Mouse (Mus musculus) colon, adult 2 months (tissue): ENCODE data around the gene Mbtd1. TPM values are rescaled to one million over a fixed set of nuclear protein-coding genes. Genes with fewer than 3 reads are reported as not detected.

Source experiments
- polyA plus RNA-seq: library from polyadenylated mRNA; depleted of rRNA; stranded (reverse); fragments of >200 nt; gene quantifications from 2 replicates; pipeline ENCODE4 v1.2.3, GENCODE M21; 2012; rRNA removed

The Mbtd1 gene
- polyA plus RNA-seq, result 1.9 and 3.2 TPM in 2 replicates

DNA sequence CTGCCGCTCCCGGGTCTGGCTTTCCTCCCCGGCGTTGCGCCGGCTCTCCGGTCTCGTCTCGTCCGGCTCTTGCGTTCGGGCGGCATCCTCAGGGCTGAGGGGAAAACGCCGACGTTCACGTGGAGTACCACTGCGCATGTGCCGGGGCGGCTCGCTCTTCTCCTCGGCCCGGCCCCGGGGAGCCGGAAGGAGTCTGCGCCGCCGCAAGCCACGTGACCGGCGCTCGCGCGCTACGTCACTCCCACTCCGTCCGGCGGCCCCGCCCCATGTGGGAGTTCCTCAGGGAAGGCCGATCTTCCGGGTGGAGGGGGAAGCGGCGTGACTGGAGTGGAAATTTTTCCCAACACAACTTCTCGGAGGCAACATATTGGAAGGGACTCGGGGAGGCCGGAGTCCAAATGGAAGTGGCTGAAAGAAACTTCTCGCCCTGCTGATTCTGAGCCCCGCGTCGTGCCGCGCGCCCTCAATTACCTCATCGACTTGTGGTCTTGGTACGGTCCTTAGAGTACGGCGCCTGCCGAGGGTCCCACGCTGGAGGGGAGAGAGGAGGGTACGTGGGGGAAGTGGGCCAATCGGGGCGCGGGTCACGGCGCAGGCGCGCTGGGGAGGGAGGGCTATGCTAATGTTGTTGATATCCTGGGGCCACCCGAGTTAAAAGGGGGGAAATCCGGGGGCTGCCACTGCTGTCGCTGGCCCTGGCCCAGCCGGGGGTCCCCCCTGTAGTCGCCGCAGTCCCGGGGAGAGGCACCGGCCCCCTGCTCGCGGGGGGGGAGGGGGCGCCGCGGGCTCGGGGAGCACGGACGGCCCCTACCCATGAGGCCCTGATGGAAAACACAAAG is at the start of gene Mbtd1, which contains the start of gene Utp18:
TSS of gene Mbtd1 (plus strand) at position 281 of the 839 bp plus-strand sequence.
TSS of gene Utp18 (minus strand) at position 195 of the 839 bp plus-strand sequence.

DNA sequence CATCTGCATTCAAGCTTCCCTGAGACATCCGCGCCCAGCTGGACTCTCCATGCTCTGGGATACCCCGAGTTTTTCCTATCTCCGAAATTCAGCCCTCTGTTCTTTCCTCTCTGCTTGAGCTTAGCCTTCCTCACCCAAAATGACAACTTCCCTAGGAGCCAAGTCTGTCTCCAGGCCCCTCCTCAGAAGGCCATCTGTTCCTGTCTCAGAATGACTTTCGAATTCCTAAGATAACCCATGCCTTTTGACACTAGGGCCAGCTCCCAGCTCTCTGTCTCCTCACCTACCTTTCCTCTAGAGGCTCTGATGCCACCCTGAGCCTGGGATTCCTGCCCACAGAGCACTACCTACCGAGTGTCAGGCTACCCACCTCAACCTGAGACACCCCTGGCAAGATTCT is 70.5 kb downstream of the Mbtd1 start, which contains the start of gene Nme2:
TSS of gene Nme2 (minus strand) at position 101 of the 400 bp plus-strand sequence.

DNA sequence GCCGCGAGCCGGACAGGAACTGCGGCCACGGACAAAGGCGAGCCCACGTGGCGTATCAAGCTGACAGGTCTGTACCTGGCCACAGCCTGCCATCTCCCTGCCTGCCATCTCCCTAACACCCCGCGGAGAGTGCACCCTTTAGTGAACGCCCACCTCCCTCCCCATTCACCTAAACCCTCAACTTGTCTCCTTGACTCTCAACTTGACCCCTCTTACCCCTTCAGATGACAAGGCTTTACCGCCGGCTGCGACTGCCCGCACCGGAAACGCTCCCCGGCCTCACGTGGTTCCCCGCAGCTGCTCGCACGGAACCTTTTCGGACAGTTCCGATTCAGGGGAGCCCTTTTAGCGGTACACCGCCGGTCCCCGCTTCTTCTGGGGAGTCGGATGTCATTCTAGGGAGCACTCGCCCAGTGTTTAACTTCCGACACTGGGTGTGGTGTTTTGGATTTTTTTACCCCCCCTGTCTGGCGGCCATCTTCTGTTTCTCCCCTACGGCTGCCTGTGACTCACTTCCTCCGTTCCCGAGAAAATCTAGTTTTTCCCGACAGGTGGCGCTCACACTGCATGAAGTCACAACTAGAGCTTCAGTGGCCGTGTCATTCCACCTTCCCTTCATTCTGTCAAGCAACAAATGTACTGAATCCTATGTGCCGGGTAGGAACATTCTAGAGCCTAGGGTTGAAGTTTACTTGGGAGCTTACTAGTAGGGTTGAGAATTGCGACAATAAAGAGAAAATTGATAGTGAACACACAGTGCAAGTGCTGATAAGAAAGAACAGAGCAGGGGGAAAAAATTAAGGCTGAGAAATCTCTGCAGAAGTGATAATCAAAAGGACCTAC is 82.6 kb downstream of the Mbtd1 start, which contains the start of the genes Gm20390 and Nme1:
TSS of gene Gm20390 (minus strand) at position 289 of the 843 bp plus-strand sequence.
TSS of gene Nme1 (minus strand) at position 517 of the 843 bp plus-strand sequence.

DNA sequence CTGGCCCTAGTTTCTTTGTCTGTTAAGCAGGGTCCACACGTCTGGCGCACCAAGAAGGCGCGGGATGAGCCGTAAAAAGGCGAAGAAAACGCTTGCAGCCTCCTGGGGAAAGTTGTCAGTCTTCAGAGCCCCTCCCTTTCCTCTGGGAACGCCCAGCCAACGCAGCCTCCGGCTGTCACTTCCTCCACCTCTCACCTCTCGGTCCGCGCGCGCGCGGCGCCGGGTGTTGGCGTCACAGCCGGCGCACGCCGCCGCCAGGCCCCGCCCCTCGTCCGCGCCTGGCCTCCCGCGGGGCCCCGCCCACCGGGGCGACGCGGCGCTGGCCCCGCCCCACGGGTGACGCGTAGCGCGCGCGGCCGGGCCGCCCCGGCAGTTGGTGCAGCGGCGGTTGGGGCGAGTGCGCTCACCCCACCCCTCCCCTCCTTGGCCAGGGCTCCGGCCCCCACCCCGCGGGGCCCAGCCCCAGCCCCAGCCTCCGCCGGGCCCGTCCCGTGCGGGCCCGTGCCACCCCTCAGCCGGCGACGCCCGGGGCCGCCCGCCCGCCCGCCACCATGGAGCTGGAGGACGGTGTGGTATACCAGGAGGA is 110.2 kb downstream of the Mbtd1 start, which contains the start of gene Spag9:
TSS of gene Spag9 (plus strand) at position 372 of the 586 bp plus-strand sequence.

Other genes starting within 250 kb of the Mbtd1 start
- 2.8 and 3.8 TPM in 2 replicates for gene Utp18, start 86 bp upstream of the Mbtd1 start, polyA plus RNA-seq
- 138 and 155 TPM in 2 replicates for gene Nme2, start 70.4 kb downstream of the Mbtd1 start, polyA plus RNA-seq
- gene Gm20390, start 82.4 kb downstream of the Mbtd1 start, polyA plus RNA-seq, result 10.1 and 16.6 TPM in 2 replicates
- gene Nme1, start 82.7 kb downstream of the Mbtd1 start, polyA plus RNA-seq, result 69.8 and 69.9 TPM in 2 replicates
- gene Spag9, start 110.2 kb downstream of the Mbtd1 start, polyA plus RNA-seq, result 30.5 and 36.7 TPM in 2 replicates